In the genomic region with DNA sequence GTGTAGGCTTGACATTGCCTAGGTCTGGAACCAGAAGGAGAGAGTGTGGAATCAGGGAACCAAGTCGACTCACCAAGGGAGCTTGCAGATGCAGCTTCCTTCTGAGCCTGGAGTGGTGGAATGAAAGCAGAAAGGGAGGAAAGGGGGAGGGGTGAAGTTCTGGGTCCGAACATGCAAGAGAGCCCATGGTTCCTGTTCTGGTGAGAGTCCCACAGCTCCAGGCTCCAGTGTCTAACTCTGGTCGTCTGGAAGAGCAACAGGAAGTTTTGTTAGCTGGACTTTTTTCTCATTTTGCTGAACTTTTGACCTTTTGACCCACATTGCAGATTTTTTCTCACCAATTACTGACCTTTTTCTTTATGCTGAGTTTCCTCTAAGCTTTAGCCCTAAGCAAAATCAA, we compare ENCODE assay signal across 23 mouse cellular contexts. TPM values are rescaled to one million over a fixed set of nuclear protein-coding genes. Genes with fewer than 3 reads are reported as not detected.
DNase-seq lines count a peak whose midpoint lies in the region; ATAC-seq lines count a peak whose summit lies in the region.
"Had no signal": no experiment of that assay in that cellular context is flagged by ENCODE, and none has a peak within 500 bp of the region (broad histone marks: within the 10 kb centered on the region; RNA-seq: fewer than 3 reads in every experiment).

No protein-coding gene starts in this region.

- no peak overlapping the region for H3K9ac ChIP-seq in hindbrain, embryonic 14.5 days
- H3K9ac ChIP-seq in liver, embryonic 15.5 days: no peak overlapping the region
- H3K9ac ChIP-seq in liver, embryonic 12.5 days: no peak overlapping the region
- no peak overlapping the region for H3K9ac ChIP-seq in embryonic facial prominence, embryonic 11.5 days (replicated peaks; ENCODE audit: low read length)
- H3K9ac ChIP-seq: embryonic facial prominence, embryonic 12.5 days; forebrain, embryonic 12.5 days; heart, embryonic 13.5 days; hindbrain, embryonic 12.5 days had no signal

- peak; percentile 8 for DNase-seq in hindbrain, embryonic 10.5 days (ENCODE audit: low spot score)
- no peak for DNase-seq in hindbrain, embryonic 14.5 days (ENCODE audit: low spot score)
- peak; percentile 60 for DNase-seq in embryo, embryonic 10.5 days (ENCODE audit: low spot score)
- DNase-seq in embryonic facial prominence, embryonic 11.5 days (ENCODE audit: low spot score): peak; percentile 22
- DNase-seq in T-cell, adult 2 months (ENCODE audit: low spot score): no peak
- no peak for DNase-seq in adrenal gland, adult 18-20 months (ENCODE audit: low spot score in 2 of 2)
- DNase-seq: adrenal gland, adult 2 months; adrenal gland, postnatal 25 days; gastrocnemius, postnatal 14 days; heart, adult 2 months; heart, postnatal 36 days had no signal

- no peaks in the 10 kb centered on the region for H3K36me3 ChIP-seq in hindbrain, embryonic 10.5 days
- no peaks in the 10 kb centered on the region for H3K36me3 ChIP-seq in hindbrain, embryonic 14.5 days (replicated peaks; ENCODE audit: control insufficient read depth, insufficient read depth)
- no peaks in the 10 kb centered on the region for H3K36me3 ChIP-seq in liver, embryonic 15.5 days (replicated peaks)
- H3K36me3 ChIP-seq in liver, embryonic 12.5 days: no peaks in the 10 kb centered on the region
- H3K36me3 ChIP-seq in embryonic facial prominence, embryonic 11.5 days (replicated peaks; ENCODE audit: control insufficient read depth, insufficient read depth, low read depth, low read length): no peaks in the 10 kb centered on the region
- H3K36me3 ChIP-seq: embryonic facial prominence, embryonic 12.5 days; forebrain, embryonic 12.5 days; heart, embryonic 13.5 days; hindbrain, embryonic 12.5 days had no signal

- H3K27me3 ChIP-seq in hindbrain, embryonic 10.5 days (ENCODE audit: insufficient read depth, poor library complexity, severe bottlenecking): no peaks in the 10 kb centered on the region
- no peaks in the 10 kb centered on the region for H3K27me3 ChIP-seq in hindbrain, embryonic 14.5 days (ENCODE audit: control insufficient read depth, insufficient read depth, low read length)
- no peaks in the 10 kb centered on the region for H3K27me3 ChIP-seq in liver, embryonic 15.5 days
- no peaks in the 10 kb centered on the region for H3K27me3 ChIP-seq in liver, embryonic 12.5 days (replicated peaks)
- H3K27me3 ChIP-seq in embryonic facial prominence, embryonic 11.5 days (ENCODE audit: control insufficient read depth, insufficient read depth, low read length): no peaks in the 10 kb centered on the region
- H3K27me3 ChIP-seq: embryonic facial prominence, embryonic 12.5 days; forebrain, embryonic 12.5 days; heart, embryonic 13.5 days; hindbrain, embryonic 12.5 days had no signal

- H3K4me1 ChIP-seq in hindbrain, embryonic 10.5 days (replicated peaks): no peaks in the 10 kb centered on the region
- no peaks in the 10 kb centered on the region for H3K4me1 ChIP-seq in hindbrain, embryonic 14.5 days (replicated peaks; ENCODE audit: control insufficient read depth, insufficient read depth, low read length)
- 0 out of 2 replicates have a peak, but pooled peaks cover 4% of the 10 kb centered on the region for H3K4me1 ChIP-seq in liver, embryonic 15.5 days (replicated peaks)
- H3K4me1 ChIP-seq in liver, embryonic 12.5 days: 0 out of 2 replicates have a peak, but pooled peaks cover 5% of the 10 kb centered on the region
- no peaks in the 10 kb centered on the region for H3K4me1 ChIP-seq in embryonic facial prominence, embryonic 11.5 days (ENCODE audit: control insufficient read depth, insufficient read depth, low read length)
- H3K4me1 ChIP-seq: embryonic facial prominence, embryonic 12.5 days; forebrain, embryonic 12.5 days; heart, embryonic 13.5 days; hindbrain, embryonic 12.5 days had no signal

- H3K4me3 ChIP-seq in hindbrain, embryonic 10.5 days: no peak overlapping the region
- no peak overlapping the region for H3K4me3 ChIP-seq in hindbrain, embryonic 14.5 days (replicated peaks; ENCODE audit: low read length)
- H3K4me3 ChIP-seq in liver, embryonic 15.5 days (replicated peaks): no peak overlapping the region
- no peak overlapping the region for H3K4me3 ChIP-seq in liver, embryonic 12.5 days
- H3K4me3 ChIP-seq in embryonic facial prominence, embryonic 11.5 days (ENCODE audit: low read depth, low read length): no peak overlapping the region
- H3K4me3 ChIP-seq: embryonic facial prominence, embryonic 12.5 days; forebrain, embryonic 12.5 days; heart, adult 2 months; heart, embryonic 13.5 days; hindbrain, embryonic 12.5 days had no signal

- H3K27ac ChIP-seq in hindbrain, embryonic 10.5 days: no peak overlapping the region
- no peak overlapping the region for H3K27ac ChIP-seq in hindbrain, embryonic 14.5 days
- 0 out of 2 replicates have a peak overlapping the region, but pooled peaks have one; percentile 7 for H3K27ac ChIP-seq in liver, embryonic 15.5 days (replicated peaks)
- H3K27ac ChIP-seq in liver, embryonic 12.5 days: no peak overlapping the region
- H3K27ac ChIP-seq in embryonic facial prominence, embryonic 11.5 days (replicated peaks; ENCODE audit: low read depth, low read length): no peak overlapping the region
- H3K27ac ChIP-seq: embryonic facial prominence, embryonic 12.5 days; forebrain, embryonic 12.5 days; heart, adult 2 months; heart, embryonic 13.5 days; hindbrain, embryonic 12.5 days; hindbrain, postnatal 0 days had no signal

- no peaks in the 10 kb centered on the region for H3K9me3 ChIP-seq in hindbrain, embryonic 10.5 days
- no peaks in the 10 kb centered on the region for H3K9me3 ChIP-seq in hindbrain, embryonic 14.5 days (ENCODE audit: control insufficient read depth, low read length)
- no peaks in the 10 kb centered on the region for H3K9me3 ChIP-seq in liver, embryonic 15.5 days (replicated peaks)
- no peaks in the 10 kb centered on the region for H3K9me3 ChIP-seq in liver, embryonic 12.5 days (replicated peaks)
- H3K9me3 ChIP-seq in embryonic facial prominence, embryonic 11.5 days (replicated peaks; ENCODE audit: control insufficient read depth, low read length): no peaks in the 10 kb centered on the region
- H3K9me3 ChIP-seq: embryonic facial prominence, embryonic 12.5 days; forebrain, embryonic 12.5 days; heart, embryonic 13.5 days; hindbrain, embryonic 12.5 days had no signal

- WGBS in hindbrain, embryonic 10.5 days: 35% methylated on average over 3 of the region's 3 CpGs
- 30% methylated on average over 3 of the region's 3 CpGs for WGBS in hindbrain, embryonic 14.5 days
- 10% methylated on average over 3 of the region's 3 CpGs for WGBS in liver, embryonic 15.5 days (ENCODE audit: insufficient replicate concordance)
- WGBS in liver, embryonic 12.5 days (ENCODE audit: insufficient replicate concordance): 16% methylated on average over 3 of the region's 3 CpGs
- WGBS in embryonic facial prominence, embryonic 11.5 days: 16% methylated on average over 3 of the region's 3 CpGs

- H3K4me2 ChIP-seq in hindbrain, embryonic 14.5 days (replicated peaks): no peak overlapping the region
- H3K4me2 ChIP-seq in liver, embryonic 15.5 days: no peak overlapping the region
- H3K4me2 ChIP-seq in liver, embryonic 12.5 days: no peak overlapping the region
- no peak overlapping the region for H3K4me2 ChIP-seq in embryonic facial prominence, embryonic 11.5 days (ENCODE audit: low read depth, low read length)
- H3K4me2 ChIP-seq: embryonic facial prominence, embryonic 12.5 days; forebrain, embryonic 12.5 days; heart, embryonic 13.5 days; hindbrain, embryonic 12.5 days had no signal

- ATAC-seq in hindbrain, embryonic 14.5 days (ENCODE audit: low FRiP score): no peak
- ATAC-seq in liver, embryonic 15.5 days (ENCODE audit: insufficient read depth): no peak
- no peak for ATAC-seq in liver, embryonic 12.5 days
- ATAC-seq in embryonic facial prominence, embryonic 11.5 days (replicated peaks; ENCODE audit: insufficient number of reproducible peaks, low FRiP score, low TSS enrichment, low read depth): no peak
- ATAC-seq: activated CD4-positive, CD25-positive, alpha-beta regulatory T cell, adult 4 months; forebrain, embryonic 16.5 days; hindbrain, postnatal 0 days had no signal

RNA-seq across cellular contexts. Expression of gene A2m, which starts 17.7 kb away (rescaled TPM):
- 2.5 and 2.6 TPM in 2 replicates for polyA plus RNA-seq in hindbrain, embryonic 10.5 days (2016; fragmentation: Nextera tagmentation; extraction: Ambion mirVana)
- polyA plus RNA-seq in hindbrain, embryonic 14.5 days (2014; fragmentation: Nextera tagmentation; extraction: Ambion mirVana): 21.1 and 21.2 TPM in 2 replicates
- 80.5 and 120 TPM in 2 replicates for polyA plus RNA-seq in liver, embryonic 15.5 days (2015; fragmentation: Nextera tagmentation; extraction: Ambion mirVana)
- polyA plus RNA-seq in liver, embryonic 12.5 days (2016; fragmentation: Nextera tagmentation; extraction: Ambion mirVana): 7.5 and 7.9 TPM in 2 replicates
- 1.6 and 2.6 TPM in 2 replicates for polyA plus RNA-seq in embryonic facial prominence, embryonic 11.5 days (2014; fragmentation: Nextera tagmentation; extraction: Ambion mirVana)
- total RNA-seq in adrenal gland, adult 18-20 months (2021): 10 to 100 TPM in 1 of 2 experiments, 1 to 10 TPM in 1; 1.1 to 18.7 TPM
- total RNA-seq: MEL had no signal
- polyA plus RNA-seq: C2C12; gonadal fat pad, adult 2 months had no signal

Comparison
In these comparisons a context has a peak if more than half of its experiments do, and no peak if none do; other contexts are left out.
1. DNase-seq: peak in hindbrain, embryonic 10.5 days (single experiment), embryo, embryonic 10.5 days (single experiment) and embryonic facial prominence, embryonic 11.5 days (single experiment); none in hindbrain, embryonic 14.5 days (single experiment), T-cell, adult 2 months (single experiment) and adrenal gland, adult 18-20 months (0 of 2).